In the genomic region with DNA sequence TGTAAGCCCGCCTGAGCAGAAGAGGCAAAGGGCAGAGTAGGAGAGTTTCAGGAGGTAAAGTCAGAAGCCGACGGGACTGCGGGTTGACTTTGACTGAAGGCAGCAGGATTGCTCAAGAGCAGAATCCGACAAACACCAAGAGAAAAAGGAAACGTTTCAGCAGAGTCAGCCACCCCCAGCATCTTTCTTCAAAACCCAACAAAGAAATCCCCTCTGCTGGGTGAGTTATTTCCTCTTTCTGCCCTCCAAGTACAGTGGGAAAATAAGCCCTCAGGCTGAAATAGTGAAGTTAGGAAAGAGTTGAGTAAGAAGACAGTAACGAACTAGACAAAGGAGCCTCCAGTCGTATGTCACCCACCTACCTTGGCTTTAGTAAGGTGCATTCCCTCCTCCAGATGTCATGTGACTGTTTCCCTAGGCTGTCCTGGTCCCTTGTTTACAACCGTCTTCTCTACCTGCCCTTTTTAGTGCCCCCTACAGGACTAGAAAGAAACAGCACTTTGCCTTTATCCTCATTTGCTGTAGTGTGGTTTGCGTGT, we compare ENCODE assay signal across 9 mouse cellular contexts.
DNase-seq lines count a peak whose midpoint lies in the region; ATAC-seq and TF ChIP-seq lines count a peak whose summit lies in the region.
"Had no signal": no experiment of that assay in that cellular context is flagged by ENCODE, and none has a peak within 500 bp of the region (broad histone marks: within the 10 kb centered on the region; RNA-seq: fewer than 3 reads in every experiment).

No protein-coding gene starts in this region.

- peak; percentile 54; the same call in 1 of the 2 replicates for ATAC-seq in hindbrain, postnatal 0 days
- ATAC-seq in hindbrain, embryonic 16.5 days, result no peak
- no peak for ATAC-seq in embryonic facial prominence, embryonic 12.5 days (ENCODE audit: insufficient number of reproducible peaks, insufficient read depth, low FRiP score, low TSS enrichment)

- H3K9ac ChIP-seq in hindbrain, postnatal 0 days (replicated peaks; ENCODE audit: low read length), result no peak overlapping the region
- no peak overlapping the region for H3K9ac ChIP-seq in hindbrain, embryonic 16.5 days (ENCODE audit: low read depth, low read length)
- H3K9ac ChIP-seq in embryonic facial prominence, embryonic 12.5 days, result no peak overlapping the region
- H3K9ac ChIP-seq: embryonic facial prominence, embryonic 15.5 days had no signal

- no peak overlapping the region for H3K4me3 ChIP-seq in hindbrain, postnatal 0 days (ENCODE audit: low read length)
- no peak overlapping the region for H3K4me3 ChIP-seq in hindbrain, embryonic 16.5 days (ENCODE audit: low read length)
- H3K4me3 ChIP-seq in embryonic facial prominence, embryonic 12.5 days, result no peak overlapping the region

- H3K36me3 ChIP-seq in hindbrain, postnatal 0 days (ENCODE audit: insufficient read depth, low read length), result no peaks in the 10 kb centered on the region
- H3K36me3 ChIP-seq in hindbrain, embryonic 16.5 days (ENCODE audit: control insufficient read depth, insufficient read depth, low read length), result no peaks in the 10 kb centered on the region
- no peaks in the 10 kb centered on the region for H3K36me3 ChIP-seq in embryonic facial prominence, embryonic 12.5 days
- H3K36me3 ChIP-seq: embryonic facial prominence, embryonic 15.5 days had no signal

- no peaks in the 10 kb centered on the region; the same call in 1 of the 2 replicates for H3K4me1 ChIP-seq in hindbrain, postnatal 0 days (ENCODE audit: insufficient read depth, low read length)
- H3K4me1 ChIP-seq in hindbrain, embryonic 16.5 days (ENCODE audit: control insufficient read depth, insufficient read depth, low read depth, low read length), result no peaks in the 10 kb centered on the region
- peaks cover 7% of the 10 kb centered on the region; the same call in 1 of the 2 replicates for H3K4me1 ChIP-seq in embryonic facial prominence, embryonic 12.5 days

- TF ChIP-seq CTCF in hindbrain, postnatal 0 days (IDR thresholded peaks at IDR 0.05; ENCODE audit: low read depth), result peak; percentile 68

- peak; percentile 40 for DNase-seq in hindbrain, postnatal 0 days (ENCODE audit: low spot score)
- peak; percentile 57 for DNase-seq in MEL-GATA-1-ER (ENCODE audit: extremely low read depth, low read depth)
- peak; percentile 87 for DNase-seq in induced T-regulatory cell, adult 2 months (ENCODE audit: low read depth)
- DNase-seq in lung, adult 18-20 months, result peak; percentile 59 to 60
- DNase-seq in spleen, postnatal 36 days (ENCODE audit: low spot score in 2 of 2), result peak; percentile 74 to 83
- DNase-seq in urinary bladder, postnatal 14 days (ENCODE audit: low spot score), result no peak

- H3K27ac ChIP-seq in hindbrain, postnatal 0 days, result no peak overlapping the region
- H3K27ac ChIP-seq in hindbrain, embryonic 16.5 days (ENCODE audit: low read depth, low read length), result no peak overlapping the region
- 0 out of 2 replicates have a peak overlapping the region, but pooled peaks have one; percentile 41 for H3K27ac ChIP-seq in embryonic facial prominence, embryonic 12.5 days
- H3K27ac ChIP-seq: embryonic facial prominence, embryonic 15.5 days had no signal

- H3K4me2 ChIP-seq in hindbrain, postnatal 0 days (ENCODE audit: low read depth, low read length), result no peak overlapping the region
- no peak overlapping the region for H3K4me2 ChIP-seq in hindbrain, embryonic 16.5 days (ENCODE audit: low read length)
- no peak overlapping the region for H3K4me2 ChIP-seq in embryonic facial prominence, embryonic 12.5 days (replicated peaks)

- H3K27me3 ChIP-seq in hindbrain, postnatal 0 days (ENCODE audit: insufficient read depth, low read length), result no peaks in the 10 kb centered on the region
- no peaks in the 10 kb centered on the region for H3K27me3 ChIP-seq in hindbrain, embryonic 16.5 days (replicated peaks; ENCODE audit: control insufficient read depth, insufficient read depth, low read length)
- no peaks in the 10 kb centered on the region for H3K27me3 ChIP-seq in embryonic facial prominence, embryonic 12.5 days
- H3K27me3 ChIP-seq: embryonic facial prominence, embryonic 15.5 days had no signal

- no peaks in the 10 kb centered on the region for H3K9me3 ChIP-seq in hindbrain, postnatal 0 days (ENCODE audit: low read length)
- H3K9me3 ChIP-seq in hindbrain, embryonic 16.5 days (ENCODE audit: control insufficient read depth, low read length), result no peaks in the 10 kb centered on the region
- H3K9me3 ChIP-seq in embryonic facial prominence, embryonic 12.5 days, result no peaks in the 10 kb centered on the region
- H3K9me3 ChIP-seq: embryonic facial prominence, embryonic 15.5 days had no signal

- 55% methylated on average over 10 of the region's 10 CpGs for WGBS in hindbrain, postnatal 0 days
- WGBS in hindbrain, embryonic 16.5 days, result 61% methylated on average over 10 of the region's 10 CpGs
- WGBS in embryonic facial prominence, embryonic 12.5 days, result 42% methylated on average over 10 of the region's 10 CpGs
